Mouse (Mus musculus) liver, embryonic 16.5 days (tissue): ENCODE data around the gene Nptx1. TPM values are rescaled to one million over a fixed set of nuclear protein-coding genes. Genes with fewer than 3 reads are reported as not detected.

Source experiments
- ATAC-seq: fragments of 200-750 bp; cut with Nextera tagmentation; 2 replicates; pipeline ENCODE4 v1.8.0; 2017; ENCODE audit warnings: low read depth, mild to moderate bottlenecking, moderate number of reproducible peaks, moderate library complexity
- H3K27ac ChIP-seq: fragments of 300-500 bp; sonication (generic); 2 replicates; pipeline ENCODE4 v1.5.1; 2014; ENCODE audit warnings: mild to moderate bottlenecking, low read length
- H3K27me3 ChIP-seq: fragments of 300-500 bp; sonication (generic); 2 replicates; pipeline ENCODE4 v1.6.1; 2014; ENCODE audit warnings: low read depth, low read length, mixed read lengths; ENCODE audit not compliant: control insufficient read depth, insufficient read depth
- H3K36me3 ChIP-seq: fragments of 300-500 bp; sonication (generic); 2 replicates; pipeline ENCODE4 v1.6.1; 2014; ENCODE audit warnings: mild to moderate bottlenecking; ENCODE audit not compliant: control insufficient read depth, insufficient read depth
- H3K4me1 ChIP-seq: fragments of 300-500 bp; sonication (generic); 2 replicates; pipeline ENCODE4 v1.6.1; 2014; ENCODE audit warnings: low read depth, low read length, mixed read lengths; ENCODE audit not compliant: control insufficient read depth
- H3K4me2 ChIP-seq: fragments of 300-500 bp; sonication (generic); 2 replicates; pipeline ENCODE4 v1.6.1; 2014; ENCODE audit warnings: low read depth, low read length, mixed read lengths
- H3K4me3 ChIP-seq: fragments of 300-500 bp; sonication (generic); 2 replicates; pipeline ENCODE4 v1.5.1; 2014; ENCODE audit warnings: low read depth, mild to moderate bottlenecking, low read length
- H3K9ac ChIP-seq: fragments of 300-500 bp; sonication (generic); 2 replicates; pipeline ENCODE4 v1.6.1; 2014; ENCODE audit warnings: low read depth, low read length
- H3K9me3 ChIP-seq: fragments of 300-500 bp; sonication (generic); replicated peaks from 2 replicates; pipeline ENCODE4 v1.6.1; 2016; ENCODE audit warnings: low read length; ENCODE audit not compliant: control insufficient read depth
- WGBS: fragments of 180-500 bp; shearing (Covaris S2); extraction: QIAGEN DNeasy Blood & Tissue Kit; methylation state at CpG from one replicate; pipeline ENCODE4 v1.1.7; 2014; ENCODE audit not compliant: insufficient replicate concordance; 5-methylcytosine and 5-hydroxymethylcytosine counted together
- polyA plus RNA-seq: library from polyadenylated mRNA; unstranded; fragments of >200 nt; fragmentation: Nextera tagmentation; extraction: Ambion mirVana; gene quantifications from 2 replicates; pipeline ENCODE4 v1.2.1, GENCODE M21; 2015

The Nptx1 gene
- polyA plus RNA-seq, 1 experiment from 2014 or later: 0.02 TPM

- 48% methylated on average over 5 of the region's 5 CpGs for WGBS
- ATAC-seq: no peak
Observed at GRCm38 (mm10) chr11:119520005-119520712, 27.4 kb downstream of the Nptx1 start.

DNA sequence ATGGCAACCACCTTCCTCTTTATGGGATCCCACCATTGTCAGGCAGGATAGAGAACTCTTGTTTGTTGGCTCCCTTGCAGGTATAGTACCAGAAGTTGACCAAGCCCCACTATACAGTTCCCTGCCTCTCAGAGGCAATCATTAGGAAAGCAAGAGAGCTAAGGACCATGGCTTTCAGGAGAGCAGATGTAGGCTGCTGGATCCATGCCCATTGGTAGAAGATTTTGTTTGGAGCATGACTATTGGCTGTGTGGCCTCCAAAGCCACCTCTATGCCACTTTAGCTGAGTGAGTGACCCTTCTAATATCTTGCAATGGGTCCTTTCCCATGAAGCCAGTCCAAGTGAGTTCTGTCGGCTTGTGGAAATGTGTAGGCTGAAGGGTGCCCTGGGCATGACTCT is 28.2 kb downstream of the Nptx1 start:
- Histone ChIP-seq H3K4me1 (no peaks in the 10 kb centered on the region), H3K36me3 (no peaks in the 10 kb centered on the region), H3K27ac (no peak overlapping the region), H3K4me2 (no peak overlapping the region), H3K4me3 (no peak overlapping the region), H3K9me3 (no peaks in the 10 kb centered on the region), H3K27me3 (peaks cover 9% of the 10 kb centered on the region), H3K9ac (no peak overlapping the region)
- whole genome bisulfite sequencing: 75% methylated on average over 1 of the region's 1 CpGs
- no peak for ATAC-seq

More at GRCm38 (mm10) chr11:119520005-119520712, 27.4 kb downstream of the Nptx1 start:
- peaks cover 3% of the 10 kb centered on the region for H3K4me1 ChIP-seq
- H3K4me3 ChIP-seq: no peak overlapping the region
- no peaks in the 10 kb centered on the region for H3K9me3 ChIP-seq
- no peaks in the 10 kb centered on the region for H3K36me3 ChIP-seq
- H3K27me3 ChIP-seq: peaks cover 3% of the 10 kb centered on the region; the same call in 1 of the 2 replicates
- H3K27ac ChIP-seq: no peak overlapping the region
- no peak overlapping the region for H3K9ac ChIP-seq
- H3K4me2 ChIP-seq: no peak overlapping the region

GRCm38 (mm10) chr11:119516677-119517361 is 30.7 kb downstream of the Nptx1 start:
- 49% methylated on average over 12 of the region's 12 CpGs for WGBS
- H3K4me3 ChIP-seq: no peak overlapping the region
- no peaks in the 10 kb centered on the region for H3K36me3 ChIP-seq
- H3K9me3 ChIP-seq: no peaks in the 10 kb centered on the region
- H3K27ac ChIP-seq: no peak overlapping the region
- H3K9ac ChIP-seq: no peak overlapping the region
- ATAC-seq: no peak
- H3K4me2 ChIP-seq: no peak overlapping the region
- peaks cover 12% of the 10 kb centered on the region for H3K27me3 ChIP-seq
- no peaks in the 10 kb centered on the region for H3K4me1 ChIP-seq

GRCm38 (mm10) chr11:119515823-119516676 is 31.5 kb downstream of the Nptx1 start:
- Histone ChIP-seq H3K27ac (no peak overlapping the region), H3K9me3 (no peaks in the 10 kb centered on the region), H3K4me2 (no peak overlapping the region), H3K36me3 (no peaks in the 10 kb centered on the region), H3K4me3 (no peak overlapping the region), H3K27me3 (peaks cover 12% of the 10 kb centered on the region), H3K9ac (no peak overlapping the region), H3K4me1 (no peaks in the 10 kb centered on the region)
- 60% methylated on average over 16 of the region's 16 CpGs for WGBS
- no peak for ATAC-seq

- H3K4me2 ChIP-seq: no peak overlapping the region; the same call in 1 of the 2 replicates
- H3K27me3 ChIP-seq: peaks cover 12% of the 10 kb centered on the region
- H3K36me3 ChIP-seq: no peaks in the 10 kb centered on the region
- no peak overlapping the region for H3K27ac ChIP-seq
- WGBS: 9% methylated on average over 21 of the region's 21 CpGs
- H3K4me1 ChIP-seq: no peaks in the 10 kb centered on the region
- H3K9me3 ChIP-seq: no peaks in the 10 kb centered on the region
- no peak for ATAC-seq
- no peak overlapping the region for H3K9ac ChIP-seq
- no peak overlapping the region for H3K4me3 ChIP-seq
Observed at GRCm38 (mm10) chr11:119514967-119515636, 32.5 kb downstream of the Nptx1 start.

- ATAC-seq: no peak
- Histone ChIP-seq H3K27ac (no peak overlapping the region), H3K9ac (no peak overlapping the region), H3K9me3 (no peaks in the 10 kb centered on the region), H3K36me3 (no peaks in the 10 kb centered on the region), H3K4me1 (no peaks in the 10 kb centered on the region), H3K4me3 (no peak overlapping the region), H3K4me2 (no peak overlapping the region), H3K27me3 (peaks cover 12% of the 10 kb centered on the region)
- WGBS: 44% methylated on average over 16 of the region's 16 CpGs
Observed at GRCm38 (mm10) chr11:119514108-119514860, 33.3 kb downstream of the Nptx1 start.

GRCm38 (mm10) chr11:119513038-119513659 is 34.4 kb downstream of the Nptx1 start:
- no peak for ATAC-seq
- WGBS: 28% methylated on average over 9 of the region's 9 CpGs
- H3K9me3 ChIP-seq: no peaks in the 10 kb centered on the region
- H3K4me3 ChIP-seq: no peak overlapping the region
- peaks cover 12% of the 10 kb centered on the region for H3K27me3 ChIP-seq
- no peak overlapping the region for H3K27ac ChIP-seq
- no peaks in the 10 kb centered on the region for H3K4me1 ChIP-seq
- H3K4me2 ChIP-seq: no peak overlapping the region
- no peak overlapping the region for H3K9ac ChIP-seq
- H3K36me3 ChIP-seq: no peaks in the 10 kb centered on the region
